Mouse (Mus musculus): Measurements from ENCODE around the gene Acads.

- TF ChIP-seq GATA1 (IDR thresholded peaks at IDR 0.05; ENCODE audit: low read length) = no peak
- no peak for TF ChIP-seq TAL1 (IDR thresholded peaks at IDR 0.05; ENCODE audit: low read length)
Measured at GRCm38 (mm10) chr5:115160655-115161054, 41.5 kb upstream of the Acads start.

Measured in erythroblast, embryonic 14.5 days (primary cell).